Mouse (Mus musculus): ENCODE data around the gene Tspan32. TPM values are rescaled to one million over a fixed set of nuclear protein-coding genes. Genes with fewer than 3 reads are reported as not detected.
A peak's percentile ranks its signal among the peaks of the same experiment; 100 is the strongest.

Gene Tspan32
- polyA plus RNA-seq, 1 experiment: 3.5 TPM

- Histone ChIP-seq H3K36me3 (ENCODE audit: control insufficient read depth, insufficient read depth, low read length) (no peaks in the 10 kb centered on the region), H3K27me3 (ENCODE audit: control insufficient read depth, insufficient read depth, low read length) (no peaks in the 10 kb centered on the region), H3K27ac (ENCODE audit: insufficient read depth, low read depth, low read length) (no peak overlapping the region), H3K4me3 (ENCODE audit: low read depth, low read length) (no peak overlapping the region), H3K4me1 (ENCODE audit: control insufficient read depth, insufficient read depth, insufficient read length, low read length) (no peaks in the 10 kb centered on the region)
- TF ChIP-seq POLR2A (IDR thresholded peaks at IDR 0.05; ENCODE audit: low read depth, low read length) (no peak), CTCF (IDR thresholded peaks at IDR 0.05; ENCODE audit: extremely low read depth, insufficient read length, insufficient replicate concordance, low read depth, low read length) (no peak)
- WGBS: 21% methylated on average over 3 of the region's 3 CpGs
These were observed 7.3 kb upstream of the Tspan32 start for GRCm38 (mm10) chr7:142997403-142998150.

GRCm38 (mm10) chr7:143002679-143003078 is 2.2 kb upstream of the Tspan32 start:
- TF ChIP-seq POLR2A (IDR thresholded peaks at IDR 0.05; ENCODE audit: low read depth, low read length) (no peak), CTCF (IDR thresholded peaks at IDR 0.05; ENCODE audit: extremely low read depth, insufficient read length, insufficient replicate concordance, low read depth, low read length) (peak; percentile 45; the same call in 1 of the 2 replicates)
- no peak overlapping the region for H3K27ac ChIP-seq (ENCODE audit: insufficient read depth, low read depth, low read length)
- H3K27me3 ChIP-seq (ENCODE audit: control insufficient read depth, insufficient read depth, low read length): no peaks in the 10 kb centered on the region
- 9% methylated on average over 3 of the region's 3 CpGs for WGBS
- no peaks in the 10 kb centered on the region; the same call in 1 of the 2 replicates for H3K4me1 ChIP-seq (ENCODE audit: control insufficient read depth, insufficient read depth, insufficient read length, low read length)
- H3K36me3 ChIP-seq (ENCODE audit: control insufficient read depth, insufficient read depth, low read length): no peaks in the 10 kb centered on the region
- no peak overlapping the region for H3K4me3 ChIP-seq (ENCODE audit: low read depth, low read length)

- Histone ChIP-seq H3K36me3 (ENCODE audit: control insufficient read depth, insufficient read depth, low read length) (no peaks in the 10 kb centered on the region), H3K4me1 (ENCODE audit: control insufficient read depth, insufficient read depth, insufficient read length, low read length) (peaks cover 15% of the 10 kb centered on the region), H3K27me3 (ENCODE audit: control insufficient read depth, insufficient read depth, low read length) (no peaks in the 10 kb centered on the region), H3K4me3 (ENCODE audit: low read depth, low read length) (peak overlapping the region; percentile 40), H3K27ac (ENCODE audit: insufficient read depth, low read depth, low read length) (peak overlapping the region; percentile 3; the same call in 1 of the 2 replicates)
- TF ChIP-seq CTCF (IDR thresholded peaks at IDR 0.05; ENCODE audit: extremely low read depth, insufficient read length, insufficient replicate concordance, low read depth, low read length) (no peak), POLR2A (IDR thresholded peaks at IDR 0.05; ENCODE audit: low read depth, low read length) (no peak)
- 79% methylated on average over 6 of the region's 6 CpGs for WGBS
These were observed 674 bp downstream of the Tspan32 start for GRCm38 (mm10) chr7:143005344-143006096.

GRCm38 (mm10) chr7:143006097-143006755 is 1.4 kb downstream of the Tspan32 start:
- 88% methylated on average over 2 of the region's 2 CpGs for WGBS
- Histone ChIP-seq H3K4me3 (ENCODE audit: low read depth, low read length) (peak overlapping the region; percentile 40), H3K4me1 (ENCODE audit: control insufficient read depth, insufficient read depth, insufficient read length, low read length) (peaks cover 20% of the 10 kb centered on the region), H3K36me3 (ENCODE audit: control insufficient read depth, insufficient read depth, low read length) (no peaks in the 10 kb centered on the region), H3K27me3 (ENCODE audit: control insufficient read depth, insufficient read depth, low read length) (no peaks in the 10 kb centered on the region), H3K27ac (ENCODE audit: insufficient read depth, low read depth, low read length) (0 out of 2 replicates have a peak overlapping the region, but pooled peaks have one; percentile 3)
- no peak for TF ChIP-seq CTCF (IDR thresholded peaks at IDR 0.05; ENCODE audit: extremely low read depth, insufficient read length, insufficient replicate concordance, low read depth, low read length)
- no peak for TF ChIP-seq POLR2A (IDR thresholded peaks at IDR 0.05; ENCODE audit: low read depth, low read length)

- peaks cover 27% of the 10 kb centered on the region for H3K4me1 ChIP-seq (ENCODE audit: control insufficient read depth, insufficient read depth, insufficient read length, low read length)
- no peaks in the 10 kb centered on the region for H3K36me3 ChIP-seq (ENCODE audit: control insufficient read depth, insufficient read depth, low read length)
- H3K27me3 ChIP-seq (ENCODE audit: control insufficient read depth, insufficient read depth, low read length): no peaks in the 10 kb centered on the region
- 91% methylated on average over 8 of the region's 8 CpGs for WGBS
- TF ChIP-seq POLR2A (IDR thresholded peaks at IDR 0.05; ENCODE audit: low read depth, low read length) (no peak), CTCF (IDR thresholded peaks at IDR 0.05; ENCODE audit: extremely low read depth, insufficient read length, insufficient replicate concordance, low read depth, low read length) (no peak)
- H3K27ac ChIP-seq (ENCODE audit: insufficient read depth, low read depth, low read length): no peak overlapping the region
- 0 out of 2 replicates have a peak overlapping the region, but pooled peaks have one; percentile 2 for H3K4me3 ChIP-seq (ENCODE audit: low read depth, low read length)
These were observed 2.1 kb downstream of the Tspan32 start for GRCm38 (mm10) chr7:143006756-143007598.

DNA sequence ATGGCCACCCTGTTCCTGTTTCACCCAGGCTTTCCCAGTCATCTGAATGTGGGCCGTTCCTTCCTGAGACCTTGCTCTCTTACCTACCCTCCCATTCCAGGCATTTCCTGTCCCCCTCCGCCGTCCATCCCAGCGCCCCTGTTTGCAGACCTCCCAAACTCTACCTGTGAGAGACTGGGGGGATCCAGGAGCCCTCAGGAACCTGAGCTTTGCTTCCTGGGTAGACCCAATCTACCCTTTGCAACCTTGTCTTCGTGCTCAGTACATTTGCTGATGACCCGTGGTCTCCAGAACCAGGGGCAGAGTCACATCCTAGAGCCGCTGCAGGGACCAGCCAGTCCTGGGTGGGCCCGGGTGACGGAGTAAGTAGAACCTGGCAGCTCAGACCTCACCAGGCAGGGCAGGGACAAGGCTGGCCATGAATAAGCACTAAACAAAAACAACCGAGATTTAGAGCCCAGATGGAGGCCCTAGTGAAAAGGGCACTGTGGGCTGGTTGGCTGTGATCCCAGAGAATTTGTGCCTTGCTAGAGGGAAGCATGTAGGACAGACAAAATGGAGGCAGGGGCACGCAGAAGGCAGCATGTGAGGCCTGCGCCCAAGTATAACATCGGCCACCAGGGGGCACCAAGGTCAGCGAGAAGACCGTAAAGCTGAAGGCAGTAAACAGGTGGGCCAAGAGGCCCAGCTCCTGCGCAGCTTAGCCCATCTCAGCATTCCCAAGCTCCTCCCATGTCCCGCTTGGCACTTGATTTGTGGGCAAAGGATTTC is 2.9 kb downstream of the Tspan32 start:
- Histone ChIP-seq H3K27ac (ENCODE audit: insufficient read depth, low read depth, low read length) (peak overlapping the region; percentile 45), H3K27me3 (ENCODE audit: control insufficient read depth, insufficient read depth, low read length) (no peaks in the 10 kb centered on the region), H3K4me3 (ENCODE audit: low read depth, low read length) (peak overlapping the region; percentile 13), H3K4me1 (ENCODE audit: control insufficient read depth, insufficient read depth, insufficient read length, low read length) (peaks cover 29% of the 10 kb centered on the region), H3K36me3 (ENCODE audit: control insufficient read depth, insufficient read depth, low read length) (no peaks in the 10 kb centered on the region)
- WGBS: 36% methylated on average over 17 of the region's 17 CpGs
- TF ChIP-seq POLR2A (IDR thresholded peaks at IDR 0.05; ENCODE audit: low read depth, low read length) (peak; percentile 15; the same call in 1 of the 2 replicates), CTCF (IDR thresholded peaks at IDR 0.05; ENCODE audit: extremely low read depth, insufficient read length, insufficient replicate concordance, low read depth, low read length) (peak; percentile 96)
